ENCODE assay signal across 11 mouse cellular contexts in genomic region chr5:134946063-134946856, GRCm38 (mm10). TPM values are rescaled to one million over a fixed set of nuclear protein-coding genes. Genes with fewer than 3 reads are reported as not detected.
A peak's percentile ranks its signal among the peaks of the same experiment; 100 is the strongest.
DNase-seq lines count a peak whose midpoint lies in the region; ATAC-seq and TF ChIP-seq lines count a peak whose summit lies in the region.
"Had no signal": no experiment of that assay in that cellular context is flagged by ENCODE, and none has a peak within 500 bp of the region (broad histone marks: within the 10 kb centered on the region; RNA-seq: fewer than 3 reads in every experiment).

No protein-coding gene starts in this region.

- peak overlapping the region; percentile 7; the same call in 1 of the 2 replicates for H3K4me3 ChIP-seq in forebrain, embryonic 12.5 days (replicated peaks)
- no peak overlapping the region for H3K4me3 ChIP-seq in forebrain, embryonic 15.5 days
- H3K4me3 ChIP-seq in lung, embryonic 14.5 days (ENCODE audit: low read depth, low read length) = peak overlapping the region; percentile 48
- H3K4me3 ChIP-seq in embryonic facial prominence, embryonic 10.5 days = peak overlapping the region; percentile 51
- peak overlapping the region; percentile 35 for H3K4me3 ChIP-seq in limb, embryonic 15.5 days
- H3K4me3 ChIP-seq: megakaryocyte, embryonic 14.5 days had no signal

- no peak for DNase-seq in lung, embryonic 14.5 days
- DNase-seq in lung, postnatal 36 days = no peak
- peak; percentile 45 for DNase-seq in embryonic facial prominence, embryonic 10.5 days (ENCODE audit: low spot score)
- no peak for DNase-seq in cerebellum, postnatal 14 days
- DNase-seq in ovary, postnatal 10 days (ENCODE audit: low spot score) = no peak
- DNase-seq: B cell, adult 2 months; cerebellum, adult 8-10 months had no signal

- H3K36me3 ChIP-seq in forebrain, embryonic 12.5 days (replicated peaks) = no peaks in the 10 kb centered on the region
- H3K36me3 ChIP-seq in forebrain, embryonic 15.5 days = no peaks in the 10 kb centered on the region
- H3K36me3 ChIP-seq in lung, embryonic 14.5 days (ENCODE audit: insufficient read depth) = no peaks in the 10 kb centered on the region
- H3K36me3 ChIP-seq in embryonic facial prominence, embryonic 10.5 days (replicated peaks) = no peaks in the 10 kb centered on the region
- no peaks in the 10 kb centered on the region for H3K36me3 ChIP-seq in limb, embryonic 15.5 days

- 14% methylated on average over 43 of the region's 43 CpGs for WGBS in forebrain, embryonic 12.5 days
- 21% methylated on average over 43 of the region's 43 CpGs for WGBS in forebrain, embryonic 15.5 days
- whole genome bisulfite sequencing in lung, embryonic 14.5 days = 17% methylated on average over 43 of the region's 43 CpGs
- 14% methylated on average over 43 of the region's 43 CpGs for WGBS in embryonic facial prominence, embryonic 10.5 days
- 19% methylated on average over 43 of the region's 43 CpGs for WGBS in limb, embryonic 15.5 days

- no peak overlapping the region for H3K9ac ChIP-seq in forebrain, embryonic 12.5 days
- H3K9ac ChIP-seq in forebrain, embryonic 15.5 days (replicated peaks) = no peak overlapping the region
- peak overlapping the region; percentile 62 for H3K9ac ChIP-seq in lung, embryonic 14.5 days
- 0 out of 2 replicates have a peak overlapping the region, but pooled peaks have one; percentile 23 for H3K9ac ChIP-seq in limb, embryonic 15.5 days

- peak overlapping the region; percentile 31 for H3K4me2 ChIP-seq in forebrain, embryonic 12.5 days
- H3K4me2 ChIP-seq in forebrain, embryonic 15.5 days (replicated peaks) = no peak overlapping the region
- peak overlapping the region; percentile 55 for H3K4me2 ChIP-seq in lung, embryonic 14.5 days
- H3K4me2 ChIP-seq in limb, embryonic 15.5 days = peak overlapping the region; percentile 31

- peaks cover 8% of the 10 kb centered on the region for H3K4me1 ChIP-seq in forebrain, embryonic 12.5 days
- 0 out of 2 replicates have a peak, but pooled peaks cover 4% of the 10 kb centered on the region for H3K4me1 ChIP-seq in forebrain, embryonic 15.5 days
- H3K4me1 ChIP-seq in lung, embryonic 14.5 days (ENCODE audit: insufficient read depth) = peaks cover 17% of the 10 kb centered on the region
- H3K4me1 ChIP-seq in embryonic facial prominence, embryonic 10.5 days = peaks cover 44% of the 10 kb centered on the region
- peaks cover 20% of the 10 kb centered on the region for H3K4me1 ChIP-seq in limb, embryonic 15.5 days

- no peak for ATAC-seq in forebrain, embryonic 12.5 days (ENCODE audit: low FRiP score)
- no peak for ATAC-seq in forebrain, embryonic 15.5 days (replicated peaks)
- no peak for ATAC-seq in lung, embryonic 14.5 days (ENCODE audit: insufficient read depth)
- no peak for ATAC-seq in limb, embryonic 15.5 days (ENCODE audit: insufficient number of reproducible peaks, low FRiP score, low TSS enrichment, low read depth)

- no peak for TF ChIP-seq CTCF in lung, embryonic 14.5 days (IDR thresholded peaks at IDR 0.05; ENCODE audit: low read depth)

- H3K9me3 ChIP-seq in forebrain, embryonic 12.5 days = no peaks in the 10 kb centered on the region
- H3K9me3 ChIP-seq in forebrain, embryonic 15.5 days = no peaks in the 10 kb centered on the region
- H3K9me3 ChIP-seq in lung, embryonic 14.5 days (ENCODE audit: low read depth, low read length) = no peaks in the 10 kb centered on the region
- no peaks in the 10 kb centered on the region for H3K9me3 ChIP-seq in embryonic facial prominence, embryonic 10.5 days
- H3K9me3 ChIP-seq in limb, embryonic 15.5 days = no peaks in the 10 kb centered on the region
- H3K9me3 ChIP-seq: megakaryocyte, embryonic 14.5 days had no signal

- no peak overlapping the region for H3K27ac ChIP-seq in forebrain, embryonic 12.5 days
- no peak overlapping the region for H3K27ac ChIP-seq in forebrain, embryonic 15.5 days (replicated peaks)
- H3K27ac ChIP-seq in lung, embryonic 14.5 days (ENCODE audit: low read depth) = peak overlapping the region; percentile 91
- peak overlapping the region; percentile 73 for H3K27ac ChIP-seq in embryonic facial prominence, embryonic 10.5 days (replicated peaks)
- H3K27ac ChIP-seq in limb, embryonic 15.5 days = peak overlapping the region; percentile 54

- H3K27me3 ChIP-seq in forebrain, embryonic 12.5 days = peaks cover 50% of the 10 kb centered on the region
- H3K27me3 ChIP-seq in forebrain, embryonic 15.5 days = peaks cover 35% of the 10 kb centered on the region
- peaks cover 25% of the 10 kb centered on the region for H3K27me3 ChIP-seq in lung, embryonic 14.5 days (ENCODE audit: insufficient read depth, low read length)
- H3K27me3 ChIP-seq in embryonic facial prominence, embryonic 10.5 days (replicated peaks; ENCODE audit: low read depth, poor library complexity, severe bottlenecking) = peaks cover 47% of the 10 kb centered on the region
- peaks cover 38% of the 10 kb centered on the region for H3K27me3 ChIP-seq in limb, embryonic 15.5 days

RNA-seq across cellular contexts. Expression of gene Cldn4, which starts 0.5 kb away (rescaled TPM):
- 2.0 and 2.8 TPM in 2 replicates for polyA plus RNA-seq in forebrain, embryonic 12.5 days (2016; fragmentation: Nextera tagmentation; extraction: Ambion mirVana)
- polyA plus RNA-seq in forebrain, embryonic 15.5 days (2015; fragmentation: Nextera tagmentation; extraction: Ambion mirVana) = not detected in 2 replicates
- 41.9 and 42.4 TPM in 2 replicates for polyA plus RNA-seq in lung, embryonic 14.5 days (2014; fragmentation: Nextera tagmentation; extraction: Ambion mirVana)
- polyA plus RNA-seq in embryonic facial prominence, embryonic 10.5 days (2016; fragmentation: Nextera tagmentation; extraction: Ambion mirVana) = 16.7 and 17.5 TPM in 2 replicates
- polyA plus RNA-seq in limb, embryonic 15.5 days (2015; fragmentation: Nextera tagmentation; extraction: Ambion mirVana) = 46.3 and 68.0 TPM in 2 replicates

RNA-seq across cellular contexts. Expression of gene Mettl27, which starts 14.1 kb away (rescaled TPM):
- polyA plus RNA-seq in forebrain, embryonic 12.5 days (2016; fragmentation: Nextera tagmentation; extraction: Ambion mirVana) = 7.7 and 8.8 TPM in 2 replicates
- polyA plus RNA-seq in forebrain, embryonic 15.5 days (2015; fragmentation: Nextera tagmentation; extraction: Ambion mirVana) = 8.8 and 10.1 TPM in 2 replicates
- 23.0 and 23.9 TPM in 2 replicates for polyA plus RNA-seq in lung, embryonic 14.5 days (2014; fragmentation: Nextera tagmentation; extraction: Ambion mirVana)
- polyA plus RNA-seq in embryonic facial prominence, embryonic 10.5 days (2016; fragmentation: Nextera tagmentation; extraction: Ambion mirVana) = 14.8 and 17.0 TPM in 2 replicates
- 13.9 and 17.0 TPM in 2 replicates for polyA plus RNA-seq in limb, embryonic 15.5 days (2015; fragmentation: Nextera tagmentation; extraction: Ambion mirVana)

RNA-seq across cellular contexts. Expression of gene Cldn13, which starts 30.9 kb away (rescaled TPM):
- 1.1 and 2.0 TPM in 2 replicates for polyA plus RNA-seq in forebrain, embryonic 12.5 days (2016; fragmentation: Nextera tagmentation; extraction: Ambion mirVana)
- not detected in 2 replicates for polyA plus RNA-seq in forebrain, embryonic 15.5 days (2015; fragmentation: Nextera tagmentation; extraction: Ambion mirVana)
- 0.39 TPM in 1 of 2 replicates, not detected in the other for polyA plus RNA-seq in lung, embryonic 14.5 days (2014; fragmentation: Nextera tagmentation; extraction: Ambion mirVana)
- polyA plus RNA-seq in embryonic facial prominence, embryonic 10.5 days (2016; fragmentation: Nextera tagmentation; extraction: Ambion mirVana) = 2.1 and 2.8 TPM in 2 replicates
- polyA plus RNA-seq in limb, embryonic 15.5 days (2015; fragmentation: Nextera tagmentation; extraction: Ambion mirVana) = 0.27 and 1.3 TPM in 2 replicates

RNA-seq across cellular contexts. Expression of gene Tmem270, which starts 39.7 kb away (rescaled TPM):
- polyA plus RNA-seq in forebrain, embryonic 12.5 days (2016; fragmentation: Nextera tagmentation; extraction: Ambion mirVana) = not detected in 2 replicates
- not detected in 2 replicates for polyA plus RNA-seq in forebrain, embryonic 15.5 days (2015; fragmentation: Nextera tagmentation; extraction: Ambion mirVana)
- not detected in 2 replicates for polyA plus RNA-seq in lung, embryonic 14.5 days (2014; fragmentation: Nextera tagmentation; extraction: Ambion mirVana)
- not detected in 2 replicates for polyA plus RNA-seq in embryonic facial prominence, embryonic 10.5 days (2016; fragmentation: Nextera tagmentation; extraction: Ambion mirVana)
- polyA plus RNA-seq in limb, embryonic 15.5 days (2015; fragmentation: Nextera tagmentation; extraction: Ambion mirVana) = not detected in 2 replicates

RNA-seq across cellular contexts. Expression of gene Cldn3, which starts 39.8 kb away (rescaled TPM):
- polyA plus RNA-seq in forebrain, embryonic 12.5 days (2016; fragmentation: Nextera tagmentation; extraction: Ambion mirVana) = 6.3 and 7.6 TPM in 2 replicates
- polyA plus RNA-seq in forebrain, embryonic 15.5 days (2015; fragmentation: Nextera tagmentation; extraction: Ambion mirVana) = 12.3 and 12.7 TPM in 2 replicates
- 137 and 139 TPM in 2 replicates for polyA plus RNA-seq in lung, embryonic 14.5 days (2014; fragmentation: Nextera tagmentation; extraction: Ambion mirVana)
- 18.2 and 18.8 TPM in 2 replicates for polyA plus RNA-seq in embryonic facial prominence, embryonic 10.5 days (2016; fragmentation: Nextera tagmentation; extraction: Ambion mirVana)
- polyA plus RNA-seq in limb, embryonic 15.5 days (2015; fragmentation: Nextera tagmentation; extraction: Ambion mirVana) = 26.0 and 27.2 TPM in 2 replicates

Comparison
In these comparisons a context has a peak if more than half of its experiments do, and no peak if none do; other contexts are left out.
1. H3K27ac ChIP-seq: peak in lung, embryonic 14.5 days (single experiment), embryonic facial prominence, embryonic 10.5 days (single experiment) and limb, embryonic 15.5 days (single experiment); none in forebrain, embryonic 12.5 days (single experiment) and forebrain, embryonic 15.5 days (single experiment).
2. H3K9ac ChIP-seq: peak in lung, embryonic 14.5 days (single experiment) and limb, embryonic 15.5 days (single experiment); none in forebrain, embryonic 12.5 days (single experiment) and forebrain, embryonic 15.5 days (single experiment).